Mouse (Mus musculus) hindbrain, embryonic 10.5 days (tissue): ENCODE data around the gene Plet1. TPM values are rescaled to one million over a fixed set of nuclear protein-coding genes. Genes with fewer than 3 reads are reported as not detected.

Experiments
- DNase-seq: peaks from one replicate; pipeline ENCODE4 v3.0.0-alpha.2; 2017; ENCODE audit warnings: low spot score
- H3K27ac ChIP-seq: fragments of 300-500 bp; sonication (generic); 2 replicates; pipeline ENCODE4 v1.5.1; 2016; ENCODE audit warnings: mild to moderate bottlenecking, moderate library complexity
- H3K27me3 ChIP-seq: fragments of 300-500 bp; sonication (generic); 2 replicates; pipeline ENCODE4 v1.6.1; 2016; ENCODE audit warnings: mild to moderate bottlenecking; ENCODE audit not compliant: poor library complexity, insufficient read depth, severe bottlenecking
- H3K36me3 ChIP-seq: fragments of 300-500 bp; sonication (generic); 2 replicates; pipeline ENCODE4 v1.6.1; 2016; ENCODE audit warnings: mild to moderate bottlenecking, moderate library complexity
- H3K4me1 ChIP-seq: fragments of 300-500 bp; sonication (generic); replicated peaks from 2 replicates; pipeline ENCODE4 v1.6.1; 2016; ENCODE audit warnings: mild to moderate bottlenecking
- H3K4me3 ChIP-seq: fragments of 300-500 bp; sonication (generic); 2 replicates; pipeline ENCODE4 v1.5.1; 2016; ENCODE audit warnings: mild to moderate bottlenecking, moderate library complexity
- H3K9me3 ChIP-seq: fragments of 300-500 bp; sonication (generic); 2 replicates; pipeline ENCODE4 v1.6.1; 2016; ENCODE audit warnings: mild to moderate bottlenecking, moderate library complexity
- WGBS: fragments of 180-500 bp; shearing (Covaris S2); methylation state at CpG from one replicate; pipeline ENCODE4 v1.1.7; 2016; 5-methylcytosine and 5-hydroxymethylcytosine counted together
- polyA plus RNA-seq: library from polyadenylated mRNA; unstranded; fragments of >200 nt; fragmentation: Nextera tagmentation; extraction: Ambion mirVana; gene quantifications from 2 replicates; pipeline ENCODE4 v1.2.1, GENCODE M21; 2016

Gene Plet1
- polyA plus RNA-seq, 1 experiment from 2014 or later, result 1.2 TPM

DNA sequence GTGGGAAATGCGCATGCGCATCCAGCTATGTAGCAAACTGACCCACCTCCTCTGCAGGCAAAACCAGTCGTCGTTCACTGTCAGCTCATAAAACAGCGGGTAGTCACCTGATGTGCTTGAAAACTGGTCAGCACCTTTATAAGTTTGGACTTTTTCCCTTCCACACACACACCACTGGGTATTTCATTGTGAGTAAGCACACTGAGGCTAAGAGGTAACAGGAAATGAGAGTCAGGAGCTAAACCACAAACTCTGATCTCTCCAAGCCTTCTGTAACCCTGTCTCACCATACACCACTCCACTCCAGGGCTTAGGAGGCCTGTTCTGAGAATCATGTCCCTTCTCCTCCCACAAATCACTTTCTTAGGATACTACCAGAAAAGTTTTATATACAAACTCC is 31.3 kb downstream of the Plet1 start:
- H3K4me3 ChIP-seq, result no peak overlapping the region
- peaks cover 17% of the 10 kb centered on the region for H3K4me1 ChIP-seq
- H3K27me3 ChIP-seq, result no peaks in the 10 kb centered on the region
- H3K27ac ChIP-seq, result no peak overlapping the region
- H3K36me3 ChIP-seq, result peaks cover 16% of the 10 kb centered on the region
- H3K9me3 ChIP-seq, result no peaks in the 10 kb centered on the region
- DNase-seq, result no peak
- 83% methylated on average over 5 of the region's 5 CpGs for WGBS

DNA sequence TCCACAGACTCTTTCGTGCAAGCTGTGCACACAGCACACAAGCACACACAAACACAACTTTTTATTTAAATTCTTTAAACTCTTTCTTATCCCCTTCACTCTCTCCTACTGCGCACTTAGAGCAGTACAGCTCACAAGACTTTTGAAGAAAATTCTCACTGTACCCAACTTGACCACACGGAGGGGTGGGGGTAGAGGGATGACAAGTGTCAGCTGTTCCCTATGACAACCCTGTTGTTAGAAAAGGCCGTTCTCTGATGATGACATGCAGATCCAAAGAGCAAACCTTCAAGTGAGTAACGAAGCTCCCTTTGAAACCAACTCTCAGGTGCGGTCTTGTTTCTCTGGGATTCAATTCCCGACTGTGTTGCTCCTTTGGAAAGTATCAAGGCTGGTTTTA is 33.5 kb downstream of the Plet1 start:
- WGBS, result 48% methylated on average over 7 of the region's 7 CpGs
- H3K9me3 ChIP-seq, result no peaks in the 10 kb centered on the region
- peak overlapping the region; percentile 82 for H3K4me3 ChIP-seq
- peaks cover 17% of the 10 kb centered on the region for H3K4me1 ChIP-seq
- peak overlapping the region; percentile 92; the same call in 1 of the 2 replicates for H3K27ac ChIP-seq
- peaks cover 11% of the 10 kb centered on the region for H3K36me3 ChIP-seq
- no peaks in the 10 kb centered on the region for H3K27me3 ChIP-seq
- no peak for DNase-seq

DNA sequence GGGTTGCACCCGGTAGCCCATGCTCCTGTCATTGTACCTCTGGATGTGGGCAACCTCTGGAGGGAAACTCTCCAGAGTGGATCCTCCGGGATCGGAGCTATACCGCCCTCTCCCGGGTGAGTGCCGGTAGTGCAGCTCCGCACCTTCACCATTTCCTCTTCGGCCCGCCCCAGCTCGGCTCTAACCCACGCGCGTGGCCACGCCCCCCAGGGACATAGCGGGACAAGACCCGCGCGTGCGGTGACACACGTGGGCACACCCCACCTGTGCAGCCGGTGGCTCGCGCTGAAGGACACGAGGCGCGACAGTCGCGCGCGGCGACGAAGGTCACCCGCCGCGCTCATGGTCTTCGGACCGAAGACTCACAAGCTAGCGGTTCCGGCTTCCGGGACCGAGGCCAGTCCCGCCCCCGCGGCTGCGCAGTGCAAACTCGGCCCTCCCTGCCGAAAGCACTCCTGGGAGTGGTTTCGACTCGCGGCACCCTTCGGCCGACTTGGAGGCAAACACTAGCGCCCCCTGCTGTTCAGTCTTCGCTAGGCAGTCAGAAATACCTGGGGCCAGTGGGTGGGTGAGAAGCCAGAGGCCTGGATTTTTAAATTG is 34.1 kb downstream of the Plet1 start, which contains the start of gene Pts:
Gene Pts (minus strand): TSS at position 432 of the 600 bp plus-strand sequence.
- no peaks in the 10 kb centered on the region for H3K9me3 ChIP-seq
- no peaks in the 10 kb centered on the region for H3K27me3 ChIP-seq
- under 1% methylated on average over 54 of the region's 54 CpGs for WGBS
- peak within 1 kb of the TSS; percentile 92 for H3K27ac ChIP-seq
- DNase-seq, result peak; percentile 98
- H3K36me3 ChIP-seq, result peaks cover 11% of the 10 kb centered on the region
- peaks cover 17% of the 10 kb centered on the region for H3K4me1 ChIP-seq
- H3K4me3 ChIP-seq, result peak within 1 kb of the TSS; percentile 82

DNA sequence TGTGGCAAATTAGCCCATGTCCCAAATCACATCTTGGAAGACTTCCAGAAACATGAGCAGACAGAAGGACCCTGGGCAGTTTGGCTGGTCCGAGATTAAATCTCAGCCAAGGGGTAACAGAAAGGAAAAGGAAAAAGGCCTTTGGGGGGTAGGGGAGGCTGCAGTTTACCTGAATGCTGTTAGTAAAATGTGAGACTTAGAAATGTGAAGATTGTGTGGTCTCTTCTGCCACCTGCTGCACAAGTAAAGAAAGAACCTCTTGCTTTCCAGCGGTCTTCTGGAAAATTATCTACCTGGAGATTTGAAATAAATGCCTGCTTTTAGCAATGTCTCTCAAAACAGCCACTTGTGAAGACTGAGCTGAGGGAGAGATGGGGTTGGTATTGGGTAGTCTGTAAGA is 36.6 kb downstream of the Plet1 start:
- Histone ChIP-seq H3K27me3 (no peaks in the 10 kb centered on the region), H3K4me3 (no peak overlapping the region), H3K27ac (no peak overlapping the region), H3K4me1 (peaks cover 17% of the 10 kb centered on the region), H3K36me3 (no peaks in the 10 kb centered on the region), H3K9me3 (no peaks in the 10 kb centered on the region)
- 51% methylated on average over 2 of the region's 2 CpGs for WGBS
- no peak for DNase-seq

DNA sequence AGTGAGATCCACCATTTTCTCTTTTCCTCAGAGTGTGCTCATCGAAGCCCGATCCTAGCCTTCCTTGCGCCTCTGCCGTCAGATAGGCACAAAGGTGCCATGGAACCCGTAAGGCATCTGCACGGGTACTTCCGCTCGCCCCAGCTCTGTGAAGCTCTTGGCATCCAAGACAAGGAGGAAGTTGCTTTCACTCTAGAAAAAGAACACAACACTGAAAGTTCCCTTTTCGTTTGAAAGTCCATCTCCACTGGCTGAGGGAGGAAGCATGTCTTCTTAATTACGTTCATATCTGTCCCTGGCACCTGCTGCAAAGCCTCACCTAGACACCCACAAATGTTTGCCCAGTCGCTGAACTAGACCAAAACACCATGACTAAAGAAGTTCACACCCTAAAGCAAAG is 39.0 kb downstream of the Plet1 start:
- WGBS, result 86% methylated on average over 11 of the region's 11 CpGs
- H3K27ac ChIP-seq, result no peak overlapping the region
- no peak for DNase-seq

DNA sequence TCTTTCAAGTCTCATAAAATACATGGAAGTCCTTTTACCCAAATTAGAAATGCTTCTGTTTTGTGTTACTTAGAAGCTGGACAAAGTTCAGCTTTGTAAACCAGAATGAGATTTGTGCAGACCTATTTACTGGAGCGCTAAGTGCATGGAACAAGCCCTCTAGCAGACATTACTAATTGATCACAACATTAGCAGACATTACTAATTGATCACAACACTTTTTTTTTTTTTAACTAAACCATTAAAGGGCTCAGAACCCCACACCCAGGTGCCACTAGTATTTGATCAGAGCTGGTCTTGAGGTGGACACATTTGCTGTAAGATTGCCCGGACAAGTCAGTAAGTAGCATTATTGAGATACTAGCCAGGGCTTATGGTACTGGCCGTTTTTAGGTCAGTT is 39.5 kb downstream of the Plet1 start:
- Histone ChIP-seq H3K36me3 (no peaks in the 10 kb centered on the region), H3K27ac (no peak overlapping the region), H3K4me3 (no peak overlapping the region), H3K4me1 (no peaks in the 10 kb centered on the region), H3K9me3 (no peaks in the 10 kb centered on the region), H3K27me3 (no peaks in the 10 kb centered on the region)
- 78% methylated on average over 3 of the region's 3 CpGs for WGBS
- DNase-seq, result no peak

More for the DNA sequence above, 39.0 kb downstream of the Plet1 start:
- Histone ChIP-seq H3K9me3 (no peaks in the 10 kb centered on the region), H3K4me1 (no peaks in the 10 kb centered on the region), H3K4me3 (no peak overlapping the region), H3K27me3 (no peaks in the 10 kb centered on the region), H3K36me3 (no peaks in the 10 kb centered on the region)

DNA sequence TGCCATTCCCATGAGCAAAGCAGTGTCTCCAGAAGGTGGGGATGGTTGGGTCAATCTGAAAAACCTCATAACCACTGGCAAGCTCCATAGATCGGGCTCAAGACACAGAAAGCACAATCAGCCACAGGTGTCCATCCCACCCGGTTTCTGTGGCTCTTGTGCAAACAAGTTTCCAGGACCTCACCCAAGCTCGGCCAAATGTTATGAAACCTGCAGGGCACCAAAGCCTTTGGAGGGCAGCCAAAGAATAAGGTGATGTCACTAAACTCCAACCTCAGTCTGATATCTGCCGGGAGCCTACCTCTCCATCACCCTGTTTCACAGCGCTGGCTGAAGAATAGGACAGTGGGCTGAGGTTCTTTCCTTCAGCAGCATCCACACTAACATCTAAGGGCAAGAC is 41.6 kb downstream of the Plet1 start:
- no peak for DNase-seq
- H3K9me3 ChIP-seq, result no peaks in the 10 kb centered on the region
- WGBS, result 90% methylated on average over 5 of the region's 5 CpGs
- no peaks in the 10 kb centered on the region for H3K27me3 ChIP-seq
- no peaks in the 10 kb centered on the region for H3K36me3 ChIP-seq
- no peak overlapping the region for H3K4me3 ChIP-seq
- H3K27ac ChIP-seq, result no peak overlapping the region
- no peaks in the 10 kb centered on the region for H3K4me1 ChIP-seq

DNA sequence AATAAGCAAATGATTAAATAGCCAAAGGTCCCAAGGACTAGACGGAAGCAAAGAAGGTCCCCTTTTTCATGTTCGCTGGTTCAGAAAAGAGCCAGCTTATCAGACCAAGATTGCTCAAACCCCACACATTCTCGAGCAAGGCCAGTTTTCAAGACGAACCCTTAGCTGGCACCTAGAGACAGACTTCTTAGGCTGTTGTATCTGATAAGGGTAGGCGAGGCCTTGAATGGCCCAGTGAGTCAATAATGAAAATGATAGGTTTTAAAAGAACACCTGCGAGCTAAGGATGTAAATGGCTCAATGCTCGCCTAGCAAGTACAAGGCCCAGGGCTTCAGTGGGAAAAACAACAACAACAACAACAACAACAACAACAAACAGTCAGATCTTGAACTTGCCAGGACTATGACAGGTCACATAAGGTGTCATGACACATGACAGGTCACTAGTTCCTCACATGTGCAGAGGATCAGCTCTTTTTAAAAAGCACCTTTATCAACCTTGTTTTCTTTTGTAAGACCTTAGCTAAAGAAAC is 42.3 kb downstream of the Plet1 start:
- Histone ChIP-seq H3K27me3 (no peaks in the 10 kb centered on the region), H3K9me3 (no peaks in the 10 kb centered on the region), H3K27ac (no peak overlapping the region), H3K36me3 (no peaks in the 10 kb centered on the region), H3K4me1 (no peaks in the 10 kb centered on the region), H3K4me3 (no peak overlapping the region)
- DNase-seq, result no peak
- WGBS, result 79% methylated on average over 7 of the region's 7 CpGs

DNA sequence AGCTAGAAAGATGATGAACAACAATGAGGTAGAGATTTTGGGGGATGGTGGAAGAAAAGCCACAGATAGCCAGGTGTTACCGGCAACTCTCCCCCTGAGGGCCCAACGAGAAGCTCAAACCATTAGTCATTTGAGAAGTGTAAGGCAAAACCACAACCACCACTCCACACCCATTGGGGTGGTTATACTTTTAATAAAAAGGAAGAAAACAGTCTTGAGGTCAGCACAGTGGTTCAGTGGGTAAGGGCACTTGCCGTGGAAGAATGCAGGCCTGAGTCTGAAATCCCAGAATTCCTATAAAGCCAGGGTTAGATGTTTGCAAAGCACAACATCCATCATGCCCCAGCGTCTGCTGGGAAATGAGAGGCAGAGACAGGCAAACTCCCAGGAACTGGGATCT is 43.0 kb downstream of the Plet1 start:
- Histone ChIP-seq H3K4me1 (no peaks in the 10 kb centered on the region), H3K4me3 (no peak overlapping the region), H3K27me3 (no peaks in the 10 kb centered on the region), H3K27ac (no peak overlapping the region), H3K36me3 (no peaks in the 10 kb centered on the region), H3K9me3 (no peaks in the 10 kb centered on the region)
- 88% methylated on average over 4 of the region's 4 CpGs for WGBS
- DNase-seq, result no peak

DNA sequence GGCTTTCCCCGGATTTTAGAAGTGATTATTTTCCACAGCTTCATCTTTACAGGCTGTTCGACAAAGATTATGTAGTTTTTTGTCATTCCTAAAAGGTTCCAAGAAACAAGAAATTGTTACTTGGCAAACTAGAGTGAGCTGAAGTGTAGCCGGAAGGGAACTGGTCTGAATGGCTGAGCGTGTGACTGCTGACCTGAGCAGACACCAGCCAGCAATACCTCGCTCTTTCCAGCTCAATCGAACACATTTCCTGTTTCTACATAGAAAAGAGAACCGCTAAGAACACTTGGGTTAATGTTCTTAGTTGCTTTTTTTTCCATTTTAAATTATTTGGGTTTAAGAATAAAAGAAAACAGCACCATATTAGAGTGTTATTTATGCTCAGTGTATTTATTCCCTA is 45.8 kb downstream of the Plet1 start:
- Histone ChIP-seq H3K4me1 (no peaks in the 10 kb centered on the region), H3K27ac (no peak overlapping the region), H3K36me3 (no peaks in the 10 kb centered on the region), H3K9me3 (no peaks in the 10 kb centered on the region), H3K4me3 (no peak overlapping the region), H3K27me3 (no peaks in the 10 kb centered on the region)
- no peak for DNase-seq
- WGBS, result 78% methylated on average over 7 of the region's 7 CpGs

DNA sequence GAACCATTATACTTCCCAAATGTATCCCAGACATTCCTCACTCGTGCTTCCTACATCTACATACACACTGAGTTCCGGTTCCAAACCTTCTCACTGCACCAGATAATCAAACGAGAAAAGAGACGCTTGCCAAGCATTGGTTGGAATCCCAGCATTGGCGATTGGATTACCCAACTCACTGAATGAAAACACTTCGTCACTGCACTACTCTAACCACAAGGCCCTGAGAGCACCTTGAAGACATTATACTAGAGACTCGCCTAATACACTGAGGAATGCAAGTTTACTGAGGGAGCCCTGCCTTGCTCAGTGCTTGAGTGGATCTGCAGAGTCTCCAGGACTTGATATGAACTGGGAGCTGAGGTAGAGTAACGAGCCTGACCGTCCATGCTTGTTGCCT is 48.1 kb downstream of the Plet1 start:
- no peak for DNase-seq
- no peak overlapping the region for H3K27ac ChIP-seq
- H3K4me3 ChIP-seq, result no peak overlapping the region
- WGBS, result 80% methylated on average over 9 of the region's 9 CpGs
- no peaks in the 10 kb centered on the region for H3K4me1 ChIP-seq
- no peaks in the 10 kb centered on the region for H3K27me3 ChIP-seq
- no peaks in the 10 kb centered on the region for H3K9me3 ChIP-seq
- no peaks in the 10 kb centered on the region for H3K36me3 ChIP-seq

DNA sequence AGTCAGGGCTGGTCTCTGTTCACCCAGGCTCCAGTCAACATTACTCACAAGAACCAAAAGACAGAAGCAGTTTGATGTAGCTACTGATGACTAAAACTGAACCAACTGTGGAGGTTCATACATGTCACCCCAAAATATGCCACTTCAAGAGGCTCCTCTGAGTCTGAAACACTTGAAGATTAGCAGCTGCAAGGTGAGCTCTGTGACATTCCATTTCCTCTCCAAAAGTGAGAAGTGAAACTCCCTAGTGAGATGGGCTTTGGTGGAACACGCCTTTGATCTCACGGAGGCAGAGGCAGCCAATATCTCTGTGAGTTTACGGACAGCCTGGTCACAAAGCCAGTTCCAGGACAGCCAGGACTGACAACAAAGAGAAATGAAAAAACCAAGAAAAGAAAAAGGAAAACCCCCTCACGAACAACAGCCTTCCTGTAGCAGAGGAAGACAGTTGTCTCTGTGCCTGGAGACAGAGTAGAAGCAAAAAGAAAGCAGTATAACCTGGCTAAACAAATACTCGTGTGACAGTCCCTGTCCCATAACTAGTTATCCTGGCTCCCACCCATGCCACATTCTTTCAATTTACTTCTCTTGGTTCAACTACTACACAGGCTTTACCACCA is 53.6 kb downstream of the Plet1 start:
- no peaks in the 10 kb centered on the region for H3K4me1 ChIP-seq
- WGBS, result 59% methylated on average over 5 of the region's 5 CpGs
- H3K4me3 ChIP-seq, result no peak overlapping the region
- DNase-seq, result no peak
- no peak overlapping the region for H3K27ac ChIP-seq
- no peaks in the 10 kb centered on the region for H3K27me3 ChIP-seq
- H3K36me3 ChIP-seq, result no peaks in the 10 kb centered on the region
- H3K9me3 ChIP-seq, result no peaks in the 10 kb centered on the region

DNA sequence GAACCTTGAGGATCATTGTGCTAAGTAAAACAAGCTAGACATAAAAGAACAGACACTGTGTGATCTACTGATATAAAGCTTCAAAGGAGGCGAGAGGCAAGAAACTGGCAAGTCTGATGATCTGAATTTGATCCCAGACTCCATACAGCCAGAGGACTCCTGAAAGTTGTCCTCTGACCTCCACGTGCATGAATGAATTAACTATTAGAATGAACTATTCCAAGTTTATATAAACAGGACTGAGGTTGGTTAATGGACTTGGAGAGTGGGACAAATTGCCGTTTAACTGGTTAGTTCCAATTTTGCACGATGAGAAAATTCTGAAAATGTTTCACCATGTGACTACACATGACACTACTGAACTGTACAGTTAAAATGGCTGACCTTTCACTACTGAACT is 54.6 kb downstream of the Plet1 start:
- Histone ChIP-seq H3K27me3 (no peaks in the 10 kb centered on the region), H3K36me3 (no peaks in the 10 kb centered on the region), H3K4me1 (peaks cover under 1% of the 10 kb centered on the region; the same call in 1 of the 2 replicates), H3K4me3 (no peak overlapping the region), H3K9me3 (no peaks in the 10 kb centered on the region), H3K27ac (no peak overlapping the region)
- DNase-seq, result no peak
- 90% methylated on average over 4 of the region's 4 CpGs for WGBS
